Mouse (Mus musculus) bone marrow, adult 2 months (tissue): ENCODE data around the gene Gm11099.

ENCODE experiments used
- CTCF ChIP-seq: fragments of 200-500 bp; IDR thresholded peaks from 2 replicates; pipeline ENCODE4 v1.5.1; 2011; ENCODE audit warnings: low read length, control low read depth; ENCODE audit not compliant: control insufficient read depth, insufficient read depth
- POLR2A ChIP-seq: fragments of 200-500 bp; IDR thresholded peaks from 2 replicates; pipeline ENCODE4 v1.6.1; 2011; ENCODE audit warnings: low read depth, mild to moderate bottlenecking, control low read depth, low read length, borderline replicate concordance; ENCODE audit not compliant: control insufficient read depth

DNA sequence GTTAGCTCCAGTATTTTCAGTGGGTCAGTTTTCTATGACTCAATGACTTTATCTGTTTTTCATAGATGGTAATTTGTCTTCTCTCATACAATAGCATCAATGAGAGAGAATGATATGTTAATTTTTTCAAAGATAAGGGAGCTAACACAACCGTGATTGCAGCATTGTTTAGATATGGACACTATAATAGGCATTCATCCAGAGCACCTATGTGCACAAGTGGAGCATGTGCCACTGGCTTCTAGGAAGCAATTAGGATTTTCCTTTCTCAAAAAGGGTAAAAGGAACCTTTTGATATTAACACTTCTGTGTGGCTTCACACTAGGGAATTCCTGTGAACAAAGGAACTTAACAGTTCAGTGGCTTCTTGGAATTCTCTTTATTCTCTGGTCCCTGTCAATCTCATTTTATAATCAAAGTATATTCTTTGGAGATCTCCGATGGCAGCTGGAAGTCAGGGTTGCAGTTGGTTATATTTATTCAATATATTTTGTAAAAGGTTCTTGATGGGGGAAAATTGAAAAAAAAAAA, 97.6 kb downstream of the Gm11099 start:
- TF ChIP-seq CTCF (no peak), POLR2A (no peak)
